Comparison of ENCODE assay signal across 8 mouse cellular contexts in genomic region chr5:114784622-114785165, GRCm38 (mm10). TPM values are rescaled to one million over a fixed set of nuclear protein-coding genes. Genes with fewer than 3 reads are reported as not detected.
DNase-seq lines count a peak whose midpoint lies in the region; ATAC-seq lines count a peak whose summit lies in the region.

No protein-coding gene starts in this region.

- no peak overlapping the region for H3K4me2 ChIP-seq in midbrain, embryonic 14.5 days (ENCODE audit: low read length)
- H3K4me2 ChIP-seq in liver, embryonic 11.5 days = peak overlapping the region; percentile 63

- 85% methylated on average over 16 of the region's 16 CpGs for WGBS in midbrain, embryonic 10.5 days
- WGBS in midbrain, embryonic 14.5 days = 84% methylated on average over 16 of the region's 16 CpGs
- 30% methylated on average over 16 of the region's 16 CpGs for WGBS in liver, embryonic 11.5 days
- 84% methylated on average over 16 of the region's 16 CpGs for WGBS in limb, embryonic 10.5 days

- H3K9me3 ChIP-seq in midbrain, embryonic 10.5 days (replicated peaks) = no peaks in the 10 kb centered on the region
- H3K9me3 ChIP-seq in midbrain, embryonic 14.5 days (ENCODE audit: control insufficient read depth, low read length) = no peaks in the 10 kb centered on the region
- H3K9me3 ChIP-seq in liver, embryonic 11.5 days (ENCODE audit: control insufficient read depth, low read length) = no peaks in the 10 kb centered on the region
- H3K9me3 ChIP-seq in limb, embryonic 10.5 days (replicated peaks) = no peaks in the 10 kb centered on the region

- no peak overlapping the region for H3K9ac ChIP-seq in midbrain, embryonic 14.5 days (replicated peaks; ENCODE audit: low read length)
- H3K9ac ChIP-seq in liver, embryonic 11.5 days (ENCODE audit: low read depth, low read length) = peak overlapping the region; percentile 66

- H3K36me3 ChIP-seq in midbrain, embryonic 10.5 days = peaks cover 41% of the 10 kb centered on the region
- peaks cover 38% of the 10 kb centered on the region for H3K36me3 ChIP-seq in midbrain, embryonic 14.5 days (ENCODE audit: control insufficient read depth, insufficient read depth, low read length)
- H3K36me3 ChIP-seq in liver, embryonic 11.5 days (ENCODE audit: control insufficient read depth, insufficient read depth, low read length) = peaks cover 6% of the 10 kb centered on the region
- peaks cover 9% of the 10 kb centered on the region for H3K36me3 ChIP-seq in splenic B cell, adult 2 months (ENCODE audit: control insufficient read depth, insufficient read depth, low read length, poor library complexity, severe bottlenecking)
- peaks cover 48% of the 10 kb centered on the region for H3K36me3 ChIP-seq in limb, embryonic 10.5 days

- no peaks in the 10 kb centered on the region for H3K27me3 ChIP-seq in midbrain, embryonic 10.5 days (ENCODE audit: low read depth, poor library complexity, severe bottlenecking)
- no peaks in the 10 kb centered on the region for H3K27me3 ChIP-seq in midbrain, embryonic 14.5 days (ENCODE audit: control insufficient read depth, insufficient read depth, low read length)
- no peaks in the 10 kb centered on the region for H3K27me3 ChIP-seq in liver, embryonic 11.5 days (replicated peaks; ENCODE audit: control insufficient read depth, insufficient read depth, low read length)
- H3K27me3 ChIP-seq in splenic B cell, adult 2 months (ENCODE audit: control insufficient read depth, insufficient read depth, low read length, poor library complexity, severe bottlenecking) = no peaks in the 10 kb centered on the region
- H3K27me3 ChIP-seq in limb, embryonic 10.5 days (ENCODE audit: low read depth, poor library complexity, severe bottlenecking) = no peaks in the 10 kb centered on the region

- no peak overlapping the region for H3K4me3 ChIP-seq in midbrain, embryonic 10.5 days
- H3K4me3 ChIP-seq in midbrain, embryonic 14.5 days (replicated peaks; ENCODE audit: low read depth, low read length) = no peak overlapping the region
- peak overlapping the region; percentile 23; the same call in 1 of the 2 replicates for H3K4me3 ChIP-seq in liver, embryonic 11.5 days (ENCODE audit: low read depth, low read length)
- H3K4me3 ChIP-seq in limb, embryonic 10.5 days = no peak overlapping the region

- H3K27ac ChIP-seq in midbrain, embryonic 10.5 days (replicated peaks) = peak overlapping the region; percentile 30
- no peak overlapping the region for H3K27ac ChIP-seq in midbrain, embryonic 14.5 days (replicated peaks; ENCODE audit: low read depth, low read length)
- peak overlapping the region; percentile 88 for H3K27ac ChIP-seq in liver, embryonic 11.5 days (ENCODE audit: low read depth, low read length)
- H3K27ac ChIP-seq in limb, embryonic 10.5 days = no peak overlapping the region

- peaks cover 25% of the 10 kb centered on the region for H3K4me1 ChIP-seq in midbrain, embryonic 10.5 days
- H3K4me1 ChIP-seq in midbrain, embryonic 14.5 days (ENCODE audit: control insufficient read depth, insufficient read depth, low read length) = no peaks in the 10 kb centered on the region
- peaks cover 57% of the 10 kb centered on the region for H3K4me1 ChIP-seq in liver, embryonic 11.5 days (replicated peaks; ENCODE audit: control insufficient read depth, insufficient read depth, low read length)
- H3K4me1 ChIP-seq in limb, embryonic 10.5 days = peaks cover 20% of the 10 kb centered on the region

- no peak for ATAC-seq in midbrain, embryonic 14.5 days (ENCODE audit: low FRiP score, low TSS enrichment)
- peak; percentile 86 for ATAC-seq in liver, embryonic 11.5 days (replicated peaks; ENCODE audit: low FRiP score)
- no peak for ATAC-seq in frontal cortex, adult (ENCODE audit: low TSS enrichment)

- no peak for DNase-seq in midbrain, embryonic 10.5 days (ENCODE audit: low spot score)
- DNase-seq in midbrain, embryonic 14.5 days = no peak
- DNase-seq in heart, adult 11 months = peak; percentile 98
- DNase-seq in liver, embryonic 11.5 days (ENCODE audit: low spot score) = peak; percentile 54
- peak; percentile 55 for DNase-seq in splenic B cell, adult 2 months (ENCODE audit: low read depth, low spot score)
- no peak for DNase-seq in urinary bladder, postnatal 25 days (ENCODE audit: low spot score)
- DNase-seq in limb, embryonic 10.5 days (ENCODE audit: low spot score) = no peak

RNA-seq across cellular contexts. Expression of gene Git2, which starts 9.4 kb away (rescaled TPM):
- polyA plus RNA-seq in midbrain, embryonic 10.5 days (2016; fragmentation: Nextera tagmentation; extraction: Ambion mirVana) = 34.4 and 38.1 TPM in 2 replicates
- polyA plus RNA-seq in midbrain, embryonic 14.5 days (2014; fragmentation: Nextera tagmentation; extraction: Ambion mirVana) = 36.3 and 39.5 TPM in 2 replicates
- 37.5 and 46.1 TPM in 2 replicates for polyA plus RNA-seq in liver, embryonic 11.5 days (2014; fragmentation: Nextera tagmentation; extraction: Ambion mirVana)
- 36.1 and 44.8 TPM in 2 replicates for polyA plus RNA-seq in limb, embryonic 10.5 days (2016; fragmentation: Nextera tagmentation; extraction: Ambion mirVana)

RNA-seq across cellular contexts. Expression of gene Ankrd13a, which starts 10.2 kb away (rescaled TPM):
- polyA plus RNA-seq in midbrain, embryonic 10.5 days (2016; fragmentation: Nextera tagmentation; extraction: Ambion mirVana) = 50.1 and 54.0 TPM in 2 replicates
- 40.9 and 48.5 TPM in 2 replicates for polyA plus RNA-seq in midbrain, embryonic 14.5 days (2014; fragmentation: Nextera tagmentation; extraction: Ambion mirVana)
- 81.2 and 96.5 TPM in 2 replicates for polyA plus RNA-seq in liver, embryonic 11.5 days (2014; fragmentation: Nextera tagmentation; extraction: Ambion mirVana)
- polyA plus RNA-seq in limb, embryonic 10.5 days (2016; fragmentation: Nextera tagmentation; extraction: Ambion mirVana) = 43.1 and 44.0 TPM in 2 replicates

RNA-seq across cellular contexts. Expression of gene 1500011B03Rik, which starts 38.6 kb away (rescaled TPM):
- polyA plus RNA-seq in midbrain, embryonic 10.5 days (2016; fragmentation: Nextera tagmentation; extraction: Ambion mirVana) = 133 and 143 TPM in 2 replicates
- 276 and 315 TPM in 2 replicates for polyA plus RNA-seq in midbrain, embryonic 14.5 days (2014; fragmentation: Nextera tagmentation; extraction: Ambion mirVana)
- polyA plus RNA-seq in liver, embryonic 11.5 days (2014; fragmentation: Nextera tagmentation; extraction: Ambion mirVana) = 70.3 and 75.6 TPM in 2 replicates
- polyA plus RNA-seq in limb, embryonic 10.5 days (2016; fragmentation: Nextera tagmentation; extraction: Ambion mirVana) = 92.0 and 92.4 TPM in 2 replicates

Comparison
In these comparisons a context has a peak if more than half of its experiments do, and no peak if none do; other contexts are left out.
1. H3K27ac ChIP-seq: peak in midbrain, embryonic 10.5 days (single experiment) and liver, embryonic 11.5 days (single experiment); none in midbrain, embryonic 14.5 days (single experiment) and limb, embryonic 10.5 days (single experiment).
2. DNase-seq: peak in heart, adult 11 months (single experiment), liver, embryonic 11.5 days (single experiment) and splenic B cell, adult 2 months (single experiment); none in midbrain, embryonic 10.5 days (single experiment), midbrain, embryonic 14.5 days (single experiment), urinary bladder, postnatal 25 days (single experiment) and limb, embryonic 10.5 days (single experiment).